Mouse (Mus musculus) urinary bladder, postnatal 36 days (tissue): ENCODE results near the gene P2rx1.

ENCODE experiments used
- DNase-seq, 2 experiments: peaks; one replicate each; pipeline ENCODE4 v3.0.0; 2022; ENCODE audit warnings: low spot score in 2 of 2, mixed read lengths in 1 of 2

Gene P2rx1

GRCm38 (mm10) chr11:73020953-73021800 lies 22.3 kb downstream of the P2rx1 start:
- no peak for DNase-seq

DNA sequence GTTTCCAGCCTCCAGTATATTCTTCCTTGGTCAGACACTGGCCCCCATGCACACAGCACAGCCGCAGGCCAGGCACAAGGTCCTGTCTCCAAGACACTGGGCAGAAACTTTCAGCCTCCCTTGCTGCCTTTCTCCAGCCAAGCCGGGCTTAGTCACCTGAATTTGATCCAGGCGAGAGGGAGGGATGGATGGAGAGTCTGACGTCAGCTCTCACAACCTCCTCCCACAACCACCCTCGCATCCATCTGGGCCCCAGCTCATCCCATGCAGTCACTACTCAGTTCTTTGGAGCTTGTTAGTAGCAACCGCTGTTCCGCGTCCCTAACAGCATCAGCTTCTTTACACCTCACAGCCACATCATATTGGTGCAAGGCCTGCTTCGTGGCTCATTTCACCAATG lies 24.2 kb downstream of the P2rx1 start:
- peak; percentile 67 to 75 for DNase-seq

- DNase-seq, result no peak
Measured at GRCm38 (mm10) chr11:73023827-73024226, 24.9 kb downstream of the P2rx1 start.

- DNase-seq, result peak in 1 of 2 experiments; percentile 31
Measured at GRCm38 (mm10) chr11:73024236-73024904, 25.5 kb downstream of the P2rx1 start.

- no peak for DNase-seq
Measured at GRCm38 (mm10) chr11:73026961-73027360, 28.1 kb downstream of the P2rx1 start.

- peak; percentile 76 to 85 for DNase-seq
Measured at GRCm38 (mm10) chr11:73030821-73031498, 32.1 kb downstream of the P2rx1 start.

- DNase-seq, result no peak
Measured at GRCm38 (mm10) chr11:73031536-73031935, 32.6 kb downstream of the P2rx1 start.

- DNase-seq, result no peak
Measured at GRCm38 (mm10) chr11:73036077-73036476, 37.2 kb downstream of the P2rx1 start.

DNA sequence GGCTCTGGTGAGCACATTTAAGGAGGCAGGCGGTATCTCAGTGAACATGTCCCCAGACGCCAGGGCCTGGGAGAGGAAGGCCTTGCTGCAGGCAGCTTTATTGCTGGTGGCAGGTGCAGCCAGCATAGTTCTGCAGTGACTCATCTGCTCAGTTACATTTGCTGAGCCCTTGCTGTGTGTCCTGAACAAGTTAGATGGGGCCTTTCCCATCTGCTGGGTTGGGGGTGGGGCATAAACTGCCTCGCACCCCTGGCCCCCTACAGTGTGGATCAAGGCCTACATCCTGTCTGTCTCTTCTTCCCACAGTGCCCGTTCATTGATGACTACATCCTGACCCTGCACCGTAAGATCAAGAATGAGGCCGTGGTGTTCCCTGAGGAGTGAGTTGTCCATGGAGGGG lies 38.0 kb downstream of the P2rx1 start:
- no peak for DNase-seq

- no peak for DNase-seq
Measured at GRCm38 (mm10) chr11:73037691-73038090, 38.8 kb downstream of the P2rx1 start.

GRCm38 (mm10) chr11:73039102-73039799 lies 40.3 kb downstream of the P2rx1 start:
- DNase-seq, result no peak

- no peak for DNase-seq
Measured at GRCm38 (mm10) chr11:73044229-73044755, 45.4 kb downstream of the P2rx1 start.

DNA sequence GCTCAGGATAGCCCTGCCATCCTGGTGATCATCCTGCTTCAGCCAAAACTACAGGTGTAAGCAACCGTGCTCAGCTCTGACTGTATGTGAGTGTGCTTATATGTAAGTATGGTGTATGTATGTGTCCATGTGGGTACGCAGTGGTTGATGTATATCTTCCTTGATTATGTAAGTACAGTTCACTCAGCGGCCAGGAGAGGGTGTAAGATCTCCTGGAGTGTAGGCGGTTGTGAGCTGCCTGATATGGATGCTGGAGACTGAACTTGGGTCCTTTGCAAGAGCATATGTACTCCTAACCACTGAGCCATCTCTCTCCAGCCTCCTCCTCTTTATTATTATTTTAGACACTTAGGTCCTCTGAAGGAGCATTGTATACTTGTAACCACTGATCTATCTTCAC lies 45.9 kb downstream of the P2rx1 start:
- no peak for DNase-seq

- DNase-seq, result peak; percentile 91 to 95
Measured at GRCm38 (mm10) chr11:73047542-73047996, 48.7 kb downstream of the P2rx1 start, which contains the start of gene Ncbp3. TSS of gene Ncbp3 (plus strand) at chr11:73047783.

DNA sequence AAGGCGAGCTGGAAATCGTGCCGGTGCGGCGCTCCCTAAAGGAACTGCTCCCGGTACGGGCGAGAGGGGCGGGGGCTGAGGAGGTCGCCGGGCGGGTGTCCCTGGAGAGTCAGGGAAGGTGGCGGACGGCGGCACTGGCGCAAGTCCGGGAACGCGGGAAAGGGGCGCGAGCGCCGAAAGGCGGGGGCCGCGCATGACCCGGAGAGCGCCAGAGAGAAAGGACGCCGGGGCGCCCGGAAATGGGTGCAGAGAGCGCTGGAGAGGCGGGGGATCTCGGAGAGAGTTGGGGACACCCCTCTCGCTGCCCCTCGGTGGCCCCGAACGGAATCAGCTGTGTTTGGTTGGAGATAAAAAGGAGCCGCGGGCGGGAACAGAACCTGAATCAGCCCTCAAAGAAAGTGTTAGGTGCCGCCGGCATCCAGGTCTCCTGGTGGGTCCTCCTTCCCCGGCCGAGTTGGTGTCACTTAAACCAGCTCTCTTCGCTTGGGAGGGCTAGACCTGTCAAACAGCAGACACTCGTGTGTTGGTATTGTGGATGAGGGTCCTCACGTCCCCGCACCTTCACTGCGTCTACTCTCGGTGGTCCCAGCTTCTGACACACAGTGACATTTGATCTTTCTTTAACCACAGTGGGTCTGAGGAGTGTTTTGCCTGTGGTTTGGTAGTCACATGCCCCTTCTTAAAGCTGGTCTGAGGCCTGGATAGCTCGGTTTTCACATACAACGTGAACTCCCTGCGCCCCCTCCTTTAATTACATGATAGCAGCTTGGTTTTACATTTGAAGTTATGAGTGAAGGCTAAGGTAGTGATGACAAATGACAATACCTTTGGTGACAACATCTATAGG lies 49.4 kb downstream of the P2rx1 start:
- DNase-seq, result no peak

- peak; percentile 60 to 70 for DNase-seq
Measured at GRCm38 (mm10) chr11:73049335-73049734, 50.4 kb downstream of the P2rx1 start.

GRCm38 (mm10) chr11:73052795-73053194 lies 53.9 kb downstream of the P2rx1 start:
- DNase-seq, result no peak

DNA sequence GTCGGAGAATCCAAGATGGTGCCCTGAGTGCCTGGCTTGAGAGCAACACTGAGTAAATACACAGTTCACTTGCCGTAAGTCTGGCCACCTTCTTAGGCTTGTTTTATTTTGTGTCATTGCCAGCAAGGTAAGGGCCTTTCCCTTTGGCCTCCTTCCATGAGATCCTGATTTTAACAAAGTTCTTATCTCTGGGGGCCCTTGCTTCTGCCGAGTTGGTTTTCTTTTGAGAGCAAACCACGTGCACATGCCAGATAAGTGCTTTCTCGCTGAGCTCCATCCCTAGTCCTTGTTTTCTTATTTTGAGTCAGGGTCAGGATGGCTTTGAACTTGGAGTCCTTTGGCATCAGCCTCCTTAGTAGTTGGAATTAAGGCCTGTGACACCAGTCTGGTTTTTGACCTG lies 58.8 kb downstream of the P2rx1 start:
- no peak for DNase-seq

DNA sequence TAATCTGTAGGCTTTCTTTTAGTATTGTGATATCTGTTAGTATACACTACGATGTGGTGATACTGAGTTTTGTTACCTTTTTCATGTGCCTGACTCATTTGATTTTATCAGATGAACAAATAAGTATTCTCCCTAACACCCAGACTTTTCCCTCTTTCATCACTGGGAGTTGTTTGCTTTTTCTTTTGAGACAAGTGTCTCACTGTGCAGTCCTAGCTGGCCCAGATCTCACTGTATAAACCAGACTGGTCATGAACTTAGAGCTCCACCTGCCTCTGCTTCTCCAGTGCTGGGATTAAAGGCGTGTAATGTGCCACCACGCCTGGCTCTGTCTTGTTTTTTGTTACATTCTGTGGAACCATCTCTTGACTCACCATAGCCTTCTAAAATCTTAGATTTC lies 60.7 kb downstream of the P2rx1 start:
- DNase-seq, result no peak

GRCm38 (mm10) chr11:73061413-73061812 lies 62.5 kb downstream of the P2rx1 start:
- no peak for DNase-seq
